Mouse (Mus musculus) adrenal gland, postnatal 25 days (tissue): ENCODE measurements around the gene Gm16253. TPM values are rescaled to one million over a fixed set of nuclear protein-coding genes. Genes with fewer than 3 reads are reported as not detected.

Source experiments
- DNase-seq: peaks from one replicate; pipeline ENCODE4 v3.0.0; 2021; ENCODE audit warnings: mixed read lengths
- long read RNA-seq: library from polyadenylated mRNA; stranded (forward); transcript quantifications from one replicate; pipeline ENCODE4 v2.0.0, GENCODE M21; 2021
- total RNA-seq: library from RNA; stranded (reverse); gene quantifications from 2 replicates; pipeline ENCODE4 v1.2.3, GENCODE M21; 2021

Gm16253 gene
- not detected in 2 replicates for total RNA-seq
- long read RNA-seq, partial matches to known transcripts: 0 of 1 reads
- long read RNA-seq, other reads (novel, unspliced or antisense): 1 of 1 reads

DNA sequence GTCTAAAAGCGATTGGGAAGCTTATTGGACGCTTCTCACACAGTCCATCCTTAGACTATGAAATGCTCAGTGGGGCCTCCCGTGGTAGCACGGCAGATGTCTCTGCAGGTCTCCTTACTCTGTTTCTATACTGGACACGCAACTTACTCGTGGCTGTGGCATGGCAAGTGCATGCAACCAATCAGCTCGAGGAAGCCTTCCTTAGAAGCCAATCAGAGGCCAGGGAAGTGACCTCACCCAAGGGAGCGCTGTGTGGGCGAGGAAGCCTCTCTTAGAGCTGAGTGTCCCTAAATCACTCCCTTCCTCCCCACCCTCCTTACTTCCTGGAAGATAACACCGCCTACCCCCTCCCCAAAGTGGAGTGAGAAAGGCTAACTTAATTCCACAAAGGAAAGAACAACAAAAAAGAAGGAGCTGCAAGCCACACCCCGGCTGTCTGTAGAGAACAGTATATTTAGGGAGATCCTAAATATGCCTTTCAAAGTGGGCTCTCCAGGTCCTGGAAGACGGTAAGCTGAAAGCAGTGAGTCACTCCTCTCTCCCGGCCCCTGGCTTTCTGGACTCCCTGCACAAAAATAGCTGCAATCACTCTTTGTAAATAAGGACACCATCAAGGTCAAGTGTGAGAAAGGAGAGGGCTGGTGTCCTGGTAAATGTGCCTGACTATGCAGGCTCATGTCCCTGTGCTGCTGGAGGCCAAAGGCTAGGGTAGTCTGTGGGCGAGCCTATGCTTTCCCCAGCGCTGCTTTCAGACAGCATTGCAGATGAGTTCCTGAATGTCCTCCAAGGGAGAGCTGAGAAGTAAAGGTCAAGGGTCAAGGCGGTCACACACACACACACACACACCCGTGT lies at the start of gene Gm16253:
Gm16253 (plus strand) TSS at position 295 of the 852 bp plus-strand sequence.
- DNase-seq: peak; percentile 84

DNA sequence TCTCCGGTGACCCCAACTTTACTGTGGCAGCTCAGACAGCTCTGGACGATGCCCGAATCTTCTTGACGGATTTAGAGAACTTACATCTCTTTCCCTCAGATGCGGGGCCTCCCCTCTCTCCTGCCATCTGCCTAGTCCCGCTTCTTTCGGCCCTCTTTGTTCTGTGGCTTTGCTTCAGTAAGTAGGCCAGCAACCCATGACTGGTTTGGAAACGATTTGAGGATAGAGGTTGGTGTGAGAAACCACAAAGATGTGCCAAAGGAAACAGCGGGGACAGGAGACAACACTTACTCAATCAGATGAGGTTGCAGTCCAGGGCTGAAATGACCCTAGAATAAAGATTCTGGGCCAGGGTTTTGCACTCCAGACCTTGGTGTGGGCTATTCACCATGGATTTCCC lies 48.3 kb upstream of the Gm16253 start:
- DNase-seq: no peak

DNA sequence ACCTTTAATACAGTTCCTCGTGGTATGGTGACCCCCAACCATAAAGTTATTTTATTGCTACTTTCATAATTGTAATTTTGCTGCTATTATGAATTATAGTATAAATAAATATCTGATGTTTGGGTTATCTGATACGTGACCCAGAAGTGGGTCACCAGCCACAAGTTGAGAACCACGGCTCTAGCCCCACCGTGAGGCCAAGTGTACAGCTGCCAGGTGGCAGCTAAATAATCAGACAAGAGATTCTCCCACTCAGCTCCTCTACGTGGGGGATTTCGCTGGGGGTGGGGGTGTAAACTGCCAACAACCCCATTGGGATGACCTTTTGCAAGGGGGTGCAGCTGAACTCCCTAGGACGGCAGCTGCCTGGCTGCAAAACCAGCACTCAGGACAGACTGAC lies 44.7 kb upstream of the Gm16253 start:
- DNase-seq: no peak

DNA sequence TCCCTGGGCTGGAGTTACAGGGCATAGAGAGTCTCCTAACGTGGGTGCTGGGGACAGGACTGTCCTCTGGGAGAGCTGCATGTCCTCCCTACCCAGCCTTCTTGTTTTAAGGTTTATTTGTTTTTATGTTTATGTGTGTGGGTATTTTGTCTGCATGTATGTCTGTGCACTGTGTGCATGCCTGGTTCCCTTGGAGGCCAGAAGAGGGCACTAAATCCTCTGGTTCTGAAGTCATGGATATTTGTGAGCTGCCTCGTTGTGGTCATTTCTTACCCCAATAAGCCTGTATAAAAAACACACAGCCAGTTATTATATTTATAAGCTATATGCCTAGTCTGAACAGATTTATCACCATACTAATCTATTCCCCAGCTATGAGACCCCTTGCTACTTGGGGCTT lies 42.5 kb upstream of the Gm16253 start:
- DNase-seq: no peak

DNA sequence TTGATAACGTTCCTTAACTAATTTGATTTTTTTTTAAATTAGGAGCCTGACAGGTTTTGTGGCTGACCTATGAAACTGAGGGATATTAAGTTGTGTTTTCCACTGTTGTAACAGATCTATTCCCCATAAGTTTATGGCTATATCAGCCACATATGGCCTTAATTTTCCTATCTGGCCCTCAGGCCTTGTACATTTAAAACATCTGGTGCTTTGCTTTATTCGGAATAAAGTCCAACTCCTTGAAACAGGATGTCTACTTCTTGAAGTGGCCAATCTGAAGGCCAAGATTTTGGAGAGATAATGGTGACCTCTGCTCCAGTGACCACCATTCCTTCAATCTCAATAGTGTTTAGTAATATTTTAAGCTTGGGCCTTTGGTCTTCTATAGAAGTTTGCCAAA lies 37.5 kb upstream of the Gm16253 start:
- DNase-seq: no peak

DNA sequence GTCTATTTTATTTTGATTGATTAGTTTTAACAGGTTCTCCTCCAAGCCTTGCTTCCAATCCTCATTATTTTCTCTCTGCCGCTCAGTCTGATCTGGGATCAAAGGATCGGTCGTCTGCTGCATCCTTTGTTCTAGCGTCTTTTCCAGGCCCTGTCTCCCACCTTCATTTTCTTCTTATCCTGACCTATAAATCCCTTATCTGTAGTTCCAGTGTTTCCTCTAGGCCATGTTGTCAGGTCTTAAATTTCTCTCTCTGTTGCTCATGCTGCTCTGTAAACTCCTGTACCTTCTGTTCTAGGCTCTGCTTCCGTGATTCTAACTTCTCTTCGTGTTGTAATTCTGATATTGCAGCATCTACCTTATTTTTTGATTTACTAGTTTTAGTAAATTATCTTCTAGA lies 36.0 kb upstream of the Gm16253 start:
- no peak for DNase-seq

DNA sequence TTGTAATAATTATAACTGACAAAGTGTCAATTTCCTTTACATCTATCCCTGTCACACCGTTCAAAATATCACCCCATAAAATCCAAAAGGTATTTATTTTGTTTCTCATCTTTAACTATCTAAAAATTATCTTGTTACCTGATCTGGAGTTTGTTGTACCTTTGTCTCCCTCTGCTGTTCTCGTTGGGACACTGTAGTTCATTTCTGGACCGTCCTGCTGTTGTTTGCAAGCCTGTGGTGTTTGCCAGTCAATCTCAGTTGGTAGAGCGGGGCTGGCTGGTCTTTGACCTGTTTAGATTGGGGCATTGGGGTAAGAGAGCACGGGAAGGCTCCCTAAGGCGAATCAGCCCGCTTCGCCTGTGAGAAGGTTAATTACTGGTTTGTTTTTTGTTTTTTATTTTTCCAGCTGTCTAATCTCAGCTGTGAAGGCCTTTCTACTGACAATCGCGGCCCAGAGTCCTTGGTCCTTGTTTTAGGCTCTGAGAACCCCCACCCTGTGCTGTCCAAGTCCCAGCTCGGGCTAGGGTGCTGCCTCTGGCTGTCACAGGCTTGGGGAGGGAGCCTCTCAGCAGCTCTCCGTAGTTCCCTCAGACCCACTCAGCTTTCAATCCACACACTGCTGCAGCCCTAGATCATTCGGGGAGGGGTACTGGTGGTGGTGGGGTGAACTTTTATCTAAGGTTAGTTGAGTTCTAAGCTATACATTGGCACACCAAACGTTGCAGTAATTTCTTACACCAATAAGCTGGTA lies 35.3 kb upstream of the Gm16253 start:
- DNase-seq: no peak

DNA sequence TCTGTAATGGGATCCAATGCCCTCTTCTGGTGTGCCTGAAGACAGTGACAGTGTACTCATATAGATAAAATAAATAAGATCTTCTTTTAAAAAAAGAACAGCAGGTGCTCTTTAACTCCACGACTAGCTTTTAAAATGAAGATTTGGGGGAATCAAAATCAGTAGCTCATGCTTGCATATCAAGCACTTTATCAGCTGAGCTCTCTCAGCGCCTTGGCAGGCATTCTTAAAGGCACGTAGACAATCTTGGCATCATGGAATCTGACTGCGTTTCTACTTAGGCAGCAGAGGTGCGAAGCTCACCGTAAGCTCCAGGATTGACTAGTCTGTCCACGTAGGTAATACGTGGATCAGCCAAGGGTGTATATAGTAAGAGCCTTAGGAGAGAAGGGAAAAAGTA lies 34.2 kb upstream of the Gm16253 start:
- DNase-seq: no peak

DNA sequence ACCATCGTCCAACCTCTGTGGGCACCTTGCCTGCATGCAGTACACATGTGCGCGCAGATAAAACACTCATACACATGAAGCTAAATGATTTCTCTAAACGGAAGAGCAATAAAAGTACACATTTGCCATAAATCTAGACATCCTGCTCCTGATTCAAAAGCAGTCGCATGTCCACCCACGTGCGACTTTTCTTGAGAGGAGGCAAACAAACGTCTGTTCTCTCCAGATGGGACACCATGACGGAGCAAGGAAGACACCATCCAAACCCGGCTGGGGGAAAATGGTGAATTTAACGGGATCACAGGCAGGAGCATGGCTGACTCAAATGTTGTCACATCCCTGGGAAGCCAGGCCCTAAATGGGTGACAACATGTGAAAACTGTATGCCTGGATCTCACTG lies 33.4 kb upstream of the Gm16253 start:
- DNase-seq: no peak

DNA sequence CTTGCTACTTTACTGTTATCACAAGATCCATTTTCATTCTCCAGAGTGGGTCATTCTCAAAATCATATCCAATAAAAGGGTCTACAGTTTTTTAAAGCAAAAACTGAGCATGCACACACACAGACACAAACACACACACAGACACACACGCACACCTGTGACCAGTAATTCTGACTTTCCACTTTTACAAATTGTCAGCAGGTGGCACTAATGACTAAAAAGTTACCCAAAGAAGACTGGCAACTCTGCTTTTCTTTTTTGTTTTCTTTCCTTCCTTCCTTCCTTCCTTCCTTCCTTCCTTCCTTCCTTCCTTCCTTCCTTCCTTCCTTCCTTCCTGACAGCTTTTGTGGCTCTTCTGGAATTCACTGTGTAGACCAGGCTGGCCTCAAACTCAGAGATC lies 31.2 kb upstream of the Gm16253 start:
- no peak for DNase-seq

DNA sequence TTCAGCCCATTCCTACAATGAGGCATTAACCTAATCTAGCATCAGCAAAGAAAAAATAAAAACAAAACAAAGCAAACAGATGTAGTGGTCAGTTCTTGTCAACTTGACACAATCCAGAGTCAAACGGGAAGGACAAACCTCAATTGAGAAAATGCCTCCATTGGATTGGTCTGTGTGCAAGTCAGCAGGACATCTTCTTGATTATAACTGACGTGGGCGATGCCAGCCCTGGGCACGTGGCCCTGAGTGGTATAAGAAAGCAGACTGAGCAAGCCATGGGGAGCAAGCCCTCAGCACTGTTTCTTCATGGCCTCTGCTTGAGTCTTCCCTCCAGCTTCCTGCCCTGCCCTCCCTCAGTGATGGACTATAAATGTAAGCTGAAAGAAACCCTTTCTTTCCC lies 29.9 kb upstream of the Gm16253 start:
- no peak for DNase-seq

DNA sequence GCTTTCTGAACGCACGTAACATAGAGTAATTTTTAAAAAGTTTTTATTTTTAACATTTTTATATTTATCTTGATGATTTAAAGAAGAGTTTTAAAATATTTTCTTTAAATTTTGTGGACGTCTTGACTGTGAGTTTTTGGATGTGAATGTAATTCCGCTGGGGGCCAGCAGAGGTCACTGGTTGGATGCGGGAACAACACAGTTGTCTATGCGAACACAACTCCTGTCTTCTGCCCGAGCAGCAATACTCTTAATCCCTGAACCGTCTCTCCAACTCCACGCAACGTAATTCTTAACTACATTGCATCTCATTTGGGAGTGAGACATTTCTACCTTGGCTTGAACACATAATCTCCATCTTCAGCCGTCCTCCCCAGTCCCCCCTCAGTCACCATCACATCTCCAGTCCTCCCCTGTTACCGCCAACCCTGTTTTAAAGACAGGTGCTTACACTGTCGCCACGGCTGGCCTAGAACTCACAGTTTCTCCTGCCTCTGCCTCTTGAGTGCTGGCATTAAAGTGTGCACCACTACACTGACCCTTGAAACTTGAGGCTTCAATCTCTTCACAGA lies 29.3 kb upstream of the Gm16253 start:
- peak; percentile 81 for DNase-seq

DNA sequence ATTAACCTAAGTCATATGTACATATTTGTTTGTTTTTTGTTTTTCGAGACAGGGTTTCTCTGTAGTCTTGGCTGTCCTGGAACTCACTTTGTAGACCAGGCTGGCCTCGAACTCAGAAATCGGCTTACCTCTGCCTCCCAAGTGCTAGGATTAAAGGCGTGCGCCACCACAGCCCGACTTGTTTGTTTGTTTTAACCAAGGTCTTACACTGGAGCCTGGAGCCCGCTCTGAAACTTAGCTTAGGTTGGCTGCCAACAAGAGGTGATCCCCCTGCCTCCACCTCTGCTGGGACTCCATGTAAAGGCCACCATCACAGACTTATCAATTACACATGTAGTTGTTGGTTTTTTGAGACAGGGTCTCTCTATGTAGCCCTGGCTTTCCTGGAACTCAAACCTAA lies 28.0 kb upstream of the Gm16253 start:
- no peak for DNase-seq

DNA sequence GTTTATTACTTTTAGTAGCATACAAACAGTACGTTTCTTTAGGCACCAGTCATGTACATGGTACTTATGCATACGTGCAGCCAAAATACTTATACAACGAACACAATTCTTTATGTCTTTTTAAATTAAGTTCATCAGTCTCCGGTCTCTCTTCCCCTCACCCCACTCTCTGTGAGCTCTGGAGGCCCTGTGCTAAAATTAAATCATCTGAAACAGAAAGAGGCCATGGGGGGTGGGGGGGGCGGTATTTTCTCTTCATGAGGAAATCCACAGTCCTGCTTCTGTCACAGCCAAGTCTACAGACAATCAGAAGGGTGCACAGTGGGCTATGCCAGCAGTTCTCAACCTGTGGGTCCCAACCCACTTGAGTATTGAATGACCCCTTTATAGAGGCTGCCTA lies 27.4 kb upstream of the Gm16253 start:
- no peak for DNase-seq

DNA sequence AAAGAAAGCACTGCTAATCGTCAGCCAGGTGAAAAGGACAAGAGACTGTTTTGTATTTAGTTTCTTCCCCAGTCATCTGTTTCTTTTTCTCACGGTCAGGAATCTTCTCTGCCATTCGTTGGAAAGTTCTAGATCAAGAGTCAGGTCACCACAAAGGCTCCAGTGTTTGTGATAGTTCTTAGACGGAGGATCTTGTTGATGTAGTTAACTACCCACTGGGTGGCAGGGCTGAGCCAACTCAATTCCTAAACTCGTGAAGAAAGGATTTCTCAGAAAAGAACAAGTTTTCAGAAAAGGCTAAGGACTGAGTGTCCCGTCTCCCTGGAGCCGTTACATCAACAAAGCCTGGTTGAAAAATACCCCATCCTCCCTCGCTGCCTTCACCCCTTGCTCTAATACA lies 25.6 kb upstream of the Gm16253 start:
- peak; percentile 52 for DNase-seq

DNA sequence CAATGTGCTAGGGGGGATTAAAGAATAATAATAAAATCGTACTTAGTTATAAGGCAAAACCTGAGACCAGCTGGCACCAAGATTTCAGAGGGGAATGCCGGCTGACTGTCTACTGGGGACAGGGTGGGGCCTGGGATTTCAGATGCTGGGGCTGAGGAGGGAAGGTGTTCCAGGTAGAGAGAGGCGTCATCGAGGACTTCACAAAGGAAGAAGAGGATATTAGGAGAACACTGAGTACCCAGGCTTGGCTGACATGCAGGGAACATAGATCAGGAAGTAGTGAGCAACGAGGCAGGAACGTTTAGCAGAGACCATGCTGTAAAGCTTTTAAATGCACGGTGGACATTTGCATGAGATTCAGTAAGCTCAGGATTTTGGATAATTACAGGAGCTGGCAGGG lies 24.9 kb upstream of the Gm16253 start:
- no peak for DNase-seq

DNA sequence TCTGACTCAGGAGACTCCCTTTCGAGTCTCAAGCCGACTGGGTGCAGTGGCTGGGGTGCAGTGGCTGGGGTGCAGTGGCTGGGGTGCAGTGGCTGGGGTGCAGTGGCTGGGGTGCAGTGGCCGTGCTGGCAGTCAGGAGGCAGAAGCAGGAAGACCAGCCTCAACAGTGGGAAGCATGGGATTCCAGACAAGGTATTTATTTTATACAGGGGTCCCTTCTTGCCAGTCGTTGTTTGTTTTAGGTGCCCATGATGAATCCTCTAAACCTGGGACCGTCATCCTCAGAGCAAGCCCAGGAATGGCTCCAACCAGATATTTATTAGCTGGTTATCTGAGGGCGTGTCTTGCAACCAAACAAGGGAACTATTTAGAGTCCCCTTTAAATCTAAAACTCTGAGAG lies 23.2 kb upstream of the Gm16253 start:
- no peak for DNase-seq

DNA sequence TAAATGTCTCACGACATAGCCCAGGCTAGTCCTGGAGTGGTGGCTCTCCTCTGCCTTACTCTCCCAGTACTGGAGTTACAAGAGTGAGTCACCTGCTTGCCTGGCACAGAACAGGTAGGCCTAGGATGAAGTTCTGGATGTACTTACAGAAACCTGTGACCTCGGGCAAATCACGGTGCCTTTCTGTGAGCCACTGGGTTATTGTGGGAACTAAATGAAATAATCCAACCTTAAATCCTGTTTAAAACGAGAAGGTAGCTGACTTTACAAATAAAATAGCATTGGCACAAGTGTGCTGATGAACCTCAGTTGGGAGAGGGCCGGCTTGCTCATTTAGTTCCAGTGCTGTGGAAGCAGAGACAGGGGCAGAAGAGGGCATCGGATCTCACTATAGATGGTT lies 22.5 kb upstream of the Gm16253 start:
- DNase-seq: no peak

DNA sequence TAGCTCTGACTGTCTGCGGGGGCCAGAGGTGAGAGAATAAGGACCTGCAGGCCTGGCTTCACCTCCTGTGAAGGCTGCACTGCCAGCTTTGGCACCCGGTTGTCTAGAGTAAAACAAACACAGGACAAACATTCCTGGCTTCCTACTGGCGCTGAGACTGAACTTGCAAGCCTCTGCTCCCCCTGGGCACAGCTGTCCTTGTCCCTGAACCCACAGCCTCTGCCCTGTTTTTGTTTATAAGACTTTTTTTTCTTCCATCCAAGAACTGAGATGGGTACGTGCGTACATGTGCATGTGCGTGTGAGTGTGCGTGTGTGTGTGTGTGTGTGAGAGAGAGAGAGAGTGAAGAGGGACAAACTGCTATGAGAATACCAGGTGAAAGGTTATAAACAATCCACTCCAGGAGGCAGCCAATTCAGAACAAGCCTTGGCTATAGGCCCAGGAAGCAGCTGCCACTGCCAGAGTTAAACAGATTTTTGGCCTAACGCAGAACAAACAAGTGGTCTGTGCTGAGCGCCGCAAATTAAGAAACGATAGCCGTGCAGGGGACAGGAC lies 21.7 kb upstream of the Gm16253 start:
- peak; percentile 55 for DNase-seq

DNA sequence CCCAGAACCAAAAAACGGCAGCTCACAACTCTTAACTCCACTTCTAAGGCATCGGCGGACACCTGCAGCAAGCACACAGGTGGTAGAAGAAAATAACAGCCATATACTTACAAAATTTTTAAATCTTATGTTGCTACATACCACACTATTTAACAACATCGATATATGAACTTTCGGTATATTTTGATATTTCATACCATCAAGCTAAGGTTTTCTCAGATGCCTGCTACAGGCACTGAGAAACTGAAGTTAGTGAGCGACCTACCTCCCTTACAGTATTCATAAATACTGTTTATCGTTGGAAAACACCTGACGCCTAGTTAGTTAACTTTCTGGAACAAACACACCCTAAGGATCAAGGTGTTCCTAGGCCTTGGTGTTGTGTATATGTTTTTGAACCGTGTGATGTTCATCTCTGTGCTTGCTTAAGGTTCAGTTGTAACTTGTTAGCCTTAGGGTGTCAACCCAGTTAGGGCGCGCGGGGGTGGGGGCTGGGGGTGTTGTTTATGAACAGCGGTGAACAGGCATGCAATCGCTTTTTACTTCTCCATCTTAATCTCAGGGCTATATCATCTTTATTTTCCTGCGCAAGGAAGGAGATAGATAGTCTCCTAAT lies 20.7 kb upstream of the Gm16253 start:
- no peak for DNase-seq

DNA sequence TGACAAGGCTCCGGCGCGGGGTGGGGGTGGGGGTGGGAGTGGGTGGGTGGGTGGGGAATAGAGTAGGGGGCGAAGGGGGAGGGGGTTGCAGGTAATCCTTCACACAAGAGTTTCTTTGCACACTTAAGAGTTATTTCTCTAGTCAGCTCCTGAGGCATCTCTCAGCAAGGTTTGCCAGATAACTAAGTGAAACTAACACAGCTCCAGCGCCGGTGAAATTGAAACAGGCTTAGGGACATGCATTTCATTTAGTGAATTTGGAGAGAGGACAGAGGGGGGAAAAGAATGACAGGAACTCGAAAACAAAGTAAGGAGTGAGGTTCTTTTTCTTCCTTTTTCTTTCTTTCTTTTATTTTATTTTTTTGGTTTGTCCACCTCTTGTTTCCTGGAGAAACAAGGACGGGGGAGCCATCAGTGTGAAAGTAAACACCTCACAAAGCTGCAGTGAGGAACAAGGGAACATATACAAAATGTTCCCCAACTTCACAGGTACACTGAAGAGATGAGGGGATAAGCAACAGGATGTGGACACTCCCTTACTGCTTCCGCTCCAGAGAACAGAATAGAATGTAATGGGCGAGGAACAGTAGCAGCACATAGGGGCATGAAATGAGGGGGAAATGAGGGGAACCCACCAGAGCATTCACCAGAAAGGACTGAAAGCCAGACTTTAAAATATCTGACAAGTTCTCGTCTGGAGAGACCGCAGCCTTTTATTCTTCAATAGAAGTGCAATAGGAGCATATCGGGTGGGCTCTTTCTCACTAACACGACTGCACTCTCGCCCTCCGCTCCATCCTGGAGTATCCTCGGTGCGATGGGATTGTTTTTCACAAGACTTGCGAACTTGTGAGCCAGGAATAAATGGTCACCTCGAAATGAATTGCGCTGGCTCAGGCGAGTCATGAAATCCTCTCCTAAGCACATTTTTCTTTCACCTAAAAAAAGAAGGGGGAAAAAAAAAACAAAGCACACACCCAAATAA lies 19.8 kb upstream of the Gm16253 start:
- no peak for DNase-seq
